ENCODE assay signal across 19 mouse cellular contexts in genomic region chr16:90290962-90291361, GRCm38 (mm10). TPM values are rescaled to one million over a fixed set of nuclear protein-coding genes. Genes with fewer than 3 reads are reported as not detected.
A peak's percentile ranks its signal among the peaks of the same experiment; 100 is the strongest.
DNase-seq lines count a peak whose midpoint lies in the region; ATAC-seq and TF ChIP-seq lines count a peak whose summit lies in the region.
"Had no signal": no experiment of that assay in that cellular context is flagged by ENCODE, and none has a peak within 500 bp of the region (broad histone marks: within the 10 kb centered on the region; RNA-seq: fewer than 3 reads in every experiment).

No protein-coding gene starts in this region.

- no peak overlapping the region for H3K27ac ChIP-seq in heart, embryonic 14.5 days (replicated peaks in 1 of 2; ENCODE audit: control insufficient read depth in 1 of 2, insufficient read depth in 1 of 2, low read depth in 2 of 2, low read length in 2 of 2)
- H3K27ac ChIP-seq in lung, embryonic 15.5 days = peak overlapping the region; percentile 51
- no peak overlapping the region for H3K27ac ChIP-seq in stomach, postnatal 0 days (replicated peaks)
- H3K27ac ChIP-seq: embryonic facial prominence, embryonic 10.5 days; forebrain, embryonic 15.5 days; hindbrain, embryonic 12.5 days; liver, embryonic 14.5 days; neural tube, embryonic 15.5 days had no signal

- H3K4me2 ChIP-seq in heart, embryonic 14.5 days (ENCODE audit: low read length) = peak overlapping the region; percentile 31; the same call in 1 of the 2 replicates
- peak overlapping the region; percentile 37 for H3K4me2 ChIP-seq in lung, embryonic 15.5 days
- H3K4me2 ChIP-seq in stomach, postnatal 0 days (replicated peaks; ENCODE audit: low read depth) = peak overlapping the region; percentile 24
- H3K4me2 ChIP-seq: forebrain, embryonic 15.5 days; hindbrain, embryonic 12.5 days; neural tube, embryonic 15.5 days had no signal

- DNase-seq in heart, postnatal 14 days = no peak
- no peak for DNase-seq in lung, postnatal 10 days
- peak; percentile 44 for DNase-seq in ZHBTc4 (ENCODE audit: low read depth, low spot score)
- DNase-seq in stomach, postnatal 0 days (ENCODE audit: low spot score) = no peak
- no peak for DNase-seq in natural killer cell, adult 2 months (ENCODE audit: low spot score in 2 of 2)
- DNase-seq: B cell, adult 2 months; cerebellum, postnatal 36 days; kidney, adult 11 months; kidney, postnatal 14 days; thymus, postnatal 36 days had no signal

- peaks cover 0 to 4% of the 10 kb centered on the region in 2 experiments; a peak in 2 of 4 replicates for H3K4me1 ChIP-seq in heart, embryonic 14.5 days (ENCODE audit: control insufficient read depth in 2 of 2, insufficient read depth in 2 of 2, low read length in 2 of 2)
- H3K4me1 ChIP-seq in lung, embryonic 15.5 days = no peaks in the 10 kb centered on the region
- H3K4me1 ChIP-seq in stomach, postnatal 0 days (replicated peaks; ENCODE audit: control insufficient read depth, insufficient read depth) = no peaks in the 10 kb centered on the region
- H3K4me1 ChIP-seq: forebrain, embryonic 15.5 days; hindbrain, embryonic 12.5 days; neural tube, embryonic 15.5 days had no signal

- intact Hi-C loops in heart, postnatal 14 days (cut with DNase I) = no loop called here

- no peak for TF ChIP-seq CTCF in stomach, postnatal 0 days (IDR thresholded peaks at IDR 0.05; ENCODE audit: low read depth)

- H3K9ac ChIP-seq in heart, embryonic 14.5 days (ENCODE audit: low read length) = no peak overlapping the region
- no peak overlapping the region for H3K9ac ChIP-seq in lung, embryonic 15.5 days
- no peak overlapping the region for H3K9ac ChIP-seq in stomach, postnatal 0 days (ENCODE audit: low read length)
- H3K9ac ChIP-seq: forebrain, embryonic 15.5 days; hindbrain, embryonic 12.5 days; liver, embryonic 14.5 days; neural tube, embryonic 15.5 days had no signal

- no peaks in the 10 kb centered on the region for H3K27me3 ChIP-seq in heart, embryonic 14.5 days (ENCODE audit: control insufficient read depth, insufficient read depth, low read length)
- no peaks in the 10 kb centered on the region for H3K27me3 ChIP-seq in lung, embryonic 15.5 days
- H3K27me3 ChIP-seq in stomach, postnatal 0 days (ENCODE audit: control insufficient read depth, insufficient read depth, low read length) = no peaks in the 10 kb centered on the region
- H3K27me3 ChIP-seq: forebrain, embryonic 15.5 days; hindbrain, embryonic 12.5 days; neural tube, embryonic 15.5 days had no signal

- no peak overlapping the region for H3K4me3 ChIP-seq in heart, embryonic 14.5 days (ENCODE audit: control insufficient read depth in 1 of 2, insufficient read depth in 1 of 2, low read depth in 1 of 2, low read length in 2 of 2)
- H3K4me3 ChIP-seq in lung, embryonic 15.5 days = peak overlapping the region; percentile 10; the same call in 1 of the 2 replicates
- H3K4me3 ChIP-seq in stomach, postnatal 0 days (ENCODE audit: low read depth, low read length) = no peak overlapping the region
- H3K4me3 ChIP-seq: embryonic facial prominence, embryonic 10.5 days; erythroblast, embryonic 14.5 days; forebrain, embryonic 15.5 days; hindbrain, embryonic 12.5 days; neural tube, embryonic 15.5 days had no signal

- peaks cover 3% of the 10 kb centered on the region; the same call in 1 of the 2 replicates for H3K9me3 ChIP-seq in heart, embryonic 14.5 days (ENCODE audit: control insufficient read depth, low read length)
- no peaks in the 10 kb centered on the region for H3K9me3 ChIP-seq in lung, embryonic 15.5 days
- no peaks in the 10 kb centered on the region for H3K9me3 ChIP-seq in stomach, postnatal 0 days (ENCODE audit: control insufficient read depth, low read length)
- H3K9me3 ChIP-seq: embryonic facial prominence, embryonic 10.5 days; forebrain, embryonic 15.5 days; hindbrain, embryonic 12.5 days; neural tube, embryonic 15.5 days had no signal

- no peak for ATAC-seq in heart, embryonic 14.5 days (ENCODE audit: insufficient number of reproducible peaks, insufficient read depth, low FRiP score, low read depth)
- no peak for ATAC-seq in lung, embryonic 15.5 days (ENCODE audit: borderline replicate concordance, extremely low read depth, low FRiP score, low TSS enrichment)
- peak; percentile 29; the same call in 1 of the 2 replicates for ATAC-seq in stomach, postnatal 0 days (ENCODE audit: low FRiP score, low TSS enrichment)
- ATAC-seq: activated CD4-positive, CD25-positive, alpha-beta regulatory T cell, adult 4 months; forebrain, embryonic 15.5 days had no signal

- WGBS in heart, embryonic 14.5 days = 49% methylated on average over 9 of the region's 9 CpGs
- 36% methylated on average over 9 of the region's 9 CpGs for WGBS in lung, embryonic 15.5 days
- 31% methylated on average over 9 of the region's 9 CpGs for WGBS in stomach, postnatal 0 days

- TF ChIP-seq EP300 in stomach, postnatal 0 days (optimal IDR thresholded peaks at IDR 0.05) = no peak

- H3K36me3 ChIP-seq in heart, embryonic 14.5 days (ENCODE audit: control insufficient read depth, insufficient read depth, low read length) = no peaks in the 10 kb centered on the region
- H3K36me3 ChIP-seq in lung, embryonic 15.5 days = no peaks in the 10 kb centered on the region
- H3K36me3 ChIP-seq in stomach, postnatal 0 days (ENCODE audit: control insufficient read depth, insufficient read depth, low read length) = no peaks in the 10 kb centered on the region
- H3K36me3 ChIP-seq: embryonic facial prominence, embryonic 10.5 days; forebrain, embryonic 15.5 days; hindbrain, embryonic 12.5 days; neural tube, embryonic 15.5 days had no signal

RNA-seq across cellular contexts. Expression of gene Scaf4, which starts 6.7 kb away (rescaled TPM):
- 17.5 and 20.9 TPM in 2 replicates for polyA plus RNA-seq in heart, embryonic 14.5 days (2014; fragmentation: Nextera tagmentation; extraction: Ambion mirVana)
- 10 to 100 TPM; 26.9 to 28.3 TPM for total RNA-seq in heart, postnatal 14 days (2021)
- 23.8 and 25.7 TPM in 2 replicates for polyA plus RNA-seq in lung, embryonic 15.5 days (2015; fragmentation: Nextera tagmentation; extraction: Ambion mirVana)
- polyA plus RNA-seq in stomach, postnatal 0 days (2015; fragmentation: Nextera tagmentation; extraction: Ambion mirVana) = 8.3 and 9.8 TPM in 2 replicates
